Mouse (Mus musculus): ENCODE data around the gene Rpl36a-ps1.

GRCm38 (mm10) chr14:99019136-99019808, 25.2 kb upstream of the Rpl36a-ps1 start:
- no peak for TF ChIP-seq CTCF (IDR thresholded peaks at IDR 0.05; ENCODE audit: low read depth)
- no peak for TF ChIP-seq EP300 (IDR thresholded peaks at IDR 0.05; ENCODE audit: low read depth)
